Mouse (Mus musculus) megakaryocyte-erythroid progenitor cell, adult 5-6 weeks (primary cell): ENCODE results near the gene Rfx8. TPM values are rescaled to one million over a fixed set of nuclear protein-coding genes. Genes with fewer than 3 reads are reported as not detected.
A peak's percentile ranks its signal among the peaks of the same experiment; 100 is the strongest.
"Not testable (repeated sequence)": the region's sequence is repeated elsewhere in the genome, so short reads cannot be mapped to it uniquely, and the experiment has no call there.

Experiments used
- ATAC-seq: replicated peaks from 2 replicates; pipeline ENCODE4 v1.8.0; 2016; ENCODE audit warnings: mild to moderate bottlenecking, inconsistent platforms; ENCODE audit not compliant: severe bottlenecking, poor library complexity, low FRiP score, low TSS enrichment
- total RNA-seq, 2 experiments: library from RNA; stranded (forward) in 1 of 2; stranded (reverse) in 1 of 2; fragments of 200-1000, 215-1000 nt in 1 of 2; fragments of >200 nt in 1 of 2; fragmentation: Nextera tagmentation in 1 of 2; gene quantifications; 2 replicates each; pipeline ENCODE4 v1.2.3; 2014 to 2017

Gene Rfx8
- total RNA-seq, 2 experiments from 2014 or later, result not detected

DNA sequence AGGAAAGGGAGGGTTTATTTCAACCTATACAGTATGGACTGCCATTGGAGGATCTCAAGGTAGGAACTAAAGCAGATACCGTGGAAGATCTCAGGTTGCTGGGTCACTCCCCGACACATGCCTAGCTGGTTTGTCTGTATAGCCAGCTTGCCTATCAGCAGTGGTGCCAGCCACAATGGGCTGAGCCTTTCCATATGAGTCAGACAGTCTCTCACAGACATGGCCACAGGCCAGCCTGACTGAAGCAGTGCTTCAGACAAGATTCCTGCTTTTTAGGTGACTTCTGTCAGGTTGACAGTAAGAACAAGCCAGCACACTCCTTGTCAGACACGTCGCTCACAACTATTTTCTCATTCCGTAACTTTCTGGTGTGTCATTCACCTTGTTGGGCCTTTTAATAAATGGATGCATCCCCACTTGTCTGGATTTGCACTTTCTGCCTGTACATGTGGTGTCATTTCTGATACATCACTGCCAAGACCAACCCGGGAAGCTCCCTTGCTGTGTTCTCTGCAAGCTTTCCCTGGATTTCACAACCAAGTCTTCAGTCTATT, 63.7 kb downstream of the Rfx8 start:
- ATAC-seq, result no peak

DNA sequence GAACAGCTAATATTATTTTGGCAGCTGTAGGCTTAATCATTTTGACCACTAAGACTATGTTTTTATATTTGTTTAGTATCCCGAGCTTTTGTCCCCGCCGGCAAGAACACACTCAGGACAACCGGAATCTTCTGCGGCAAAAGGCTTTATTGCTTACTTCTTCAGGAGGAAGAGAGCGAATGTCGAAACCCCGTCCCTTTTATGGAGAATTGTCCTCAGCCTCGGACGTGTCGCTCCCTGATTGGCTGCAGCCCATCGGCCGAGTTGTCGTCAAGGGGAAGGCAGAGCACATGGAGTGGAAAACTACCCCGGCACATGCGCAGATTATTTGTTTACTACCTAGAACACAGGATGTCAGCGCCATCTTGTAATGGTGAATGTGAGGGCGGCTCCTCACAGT, 65.9 kb downstream of the Rfx8 start:
- ATAC-seq, result not testable (repeated sequence)

- ATAC-seq, result no peak
These were observed 67.8 kb downstream of the Rfx8 start for GRCm38 (mm10) chr1:39653028-39653427.

- ATAC-seq, result no peak
These were observed 69.6 kb downstream of the Rfx8 start, which contains the start of gene Creg2 for GRCm38 (mm10) chr1:39651241-39651548. Creg2 (minus strand) TSS chr1:39651474.

DNA sequence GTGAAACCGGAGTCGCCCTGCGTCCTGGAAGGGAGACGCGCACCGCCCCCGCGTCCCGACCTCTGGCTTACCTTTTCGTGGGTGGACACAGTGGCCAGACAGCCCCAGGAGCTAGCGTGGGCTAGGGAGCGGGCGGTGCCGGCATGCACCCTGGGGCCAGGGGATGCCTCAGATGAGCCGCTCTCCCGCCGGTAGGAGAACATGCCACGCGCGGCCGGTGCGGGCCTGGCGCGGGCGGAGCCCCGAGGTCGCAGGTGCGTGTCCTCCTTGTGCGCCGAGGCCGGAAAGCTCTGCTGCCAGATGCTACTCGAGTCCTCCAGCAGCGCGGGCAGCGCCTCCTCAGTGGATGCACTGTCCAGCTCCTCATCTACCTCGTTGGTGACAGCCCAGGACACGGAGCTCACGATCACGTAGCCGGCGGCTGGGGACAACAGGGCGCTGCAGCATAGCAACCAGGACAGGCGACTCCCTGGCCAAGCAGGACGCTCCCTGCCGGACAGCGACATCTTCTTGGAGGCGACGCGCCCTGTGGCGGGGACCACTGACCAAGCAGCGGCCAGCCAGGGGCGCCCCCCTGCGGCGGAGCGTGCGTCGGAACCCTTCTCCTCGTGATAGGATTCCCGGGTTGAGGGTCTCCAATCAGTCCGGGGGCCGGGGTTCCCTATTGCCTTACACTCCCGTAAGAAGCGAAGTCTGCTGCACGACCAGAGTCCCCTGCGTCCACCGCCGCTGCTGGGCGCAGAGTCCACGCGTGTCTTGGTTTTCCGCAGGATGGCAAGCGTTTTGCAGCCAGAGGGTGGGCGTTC, 70.2 kb downstream of the Rfx8 start:
- peak; percentile 37; the same call in 1 of the 2 replicates for ATAC-seq

DNA sequence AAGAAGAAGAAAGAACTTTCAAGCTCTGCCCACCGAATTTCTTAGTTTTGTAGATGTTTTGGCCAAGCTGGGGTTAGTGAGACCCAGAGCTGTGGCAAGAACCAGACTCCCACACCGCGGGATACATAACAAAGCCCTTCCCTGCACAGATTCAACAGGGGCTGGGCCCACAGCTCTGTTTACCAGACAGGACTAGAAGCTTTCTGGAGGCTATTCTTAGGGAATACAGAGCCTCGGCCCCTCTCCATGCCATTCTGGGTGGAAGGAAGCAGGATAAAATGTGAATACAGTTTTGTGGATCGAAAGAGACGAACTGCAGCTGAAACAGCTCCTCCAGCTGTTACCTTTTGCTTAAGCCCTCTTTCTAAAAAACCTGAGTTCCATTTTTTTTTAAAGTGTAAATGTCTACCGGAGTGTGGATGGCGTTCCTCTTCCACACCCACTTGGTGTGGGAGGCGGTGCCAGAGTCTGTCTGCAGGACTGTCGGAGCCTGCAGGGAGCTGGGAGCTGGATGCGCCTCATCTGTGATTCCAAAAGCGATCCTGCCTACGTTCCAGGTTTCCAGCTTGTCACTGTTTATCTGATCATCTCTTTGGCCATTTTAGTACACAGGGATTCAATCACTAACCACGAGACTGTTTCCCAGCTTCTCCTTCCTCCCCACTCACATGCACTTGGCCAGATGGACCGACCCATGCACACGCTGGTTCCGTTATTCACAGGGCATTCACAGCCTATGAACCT, 70.9 kb downstream of the Rfx8 start:
- no peak for ATAC-seq

DNA sequence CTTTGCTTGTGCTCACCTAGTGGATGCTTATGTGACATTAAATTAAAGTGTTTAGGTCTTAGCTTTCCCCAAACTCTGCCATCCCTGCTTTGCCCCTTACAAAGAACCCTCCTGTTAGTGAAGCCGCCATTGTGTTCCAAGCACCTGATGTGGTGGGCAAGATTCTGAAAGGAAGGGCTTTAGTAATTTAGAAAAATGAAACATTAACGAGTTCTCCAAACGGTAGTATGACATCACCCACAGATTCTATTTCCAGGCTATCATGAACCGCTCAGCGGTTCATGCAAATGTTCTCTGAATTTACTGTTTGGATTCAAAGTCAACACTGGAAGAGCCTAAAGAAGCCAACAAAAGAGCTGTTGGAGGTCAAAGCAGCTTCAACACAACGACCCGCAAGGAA, 72.2 kb downstream of the Rfx8 start:
- ATAC-seq, result no peak

GRCm38 (mm10) chr1:39645905-39646759, 74.7 kb downstream of the Rfx8 start:
- no peak; the same call in 1 of the 2 replicates for ATAC-seq

GRCm38 (mm10) chr1:39644333-39644732, 76.5 kb downstream of the Rfx8 start:
- ATAC-seq, result peak; percentile 74

- ATAC-seq, result no peak
These were observed 79.1 kb downstream of the Rfx8 start for GRCm38 (mm10) chr1:39641667-39642066.

DNA sequence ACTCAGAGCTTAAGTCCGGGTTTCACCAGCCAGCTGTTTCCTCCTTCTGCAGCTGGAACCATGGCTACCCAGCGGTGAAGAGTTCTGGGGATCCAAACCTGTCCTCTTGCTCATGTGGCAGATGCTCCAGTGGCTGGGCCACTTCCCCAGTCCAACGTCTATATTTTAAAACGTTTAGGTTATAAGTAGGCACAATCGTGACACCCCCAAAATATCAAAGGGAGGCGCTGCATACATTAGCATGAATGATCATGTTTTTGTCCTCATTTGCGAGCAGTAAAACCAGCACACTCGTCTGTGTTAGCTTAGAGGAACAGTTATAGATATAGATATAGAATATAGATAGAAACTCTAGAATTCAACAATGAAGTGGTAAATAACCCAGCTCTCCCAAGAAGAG, 83.7 kb downstream of the Rfx8 start:
- no peak for ATAC-seq

DNA sequence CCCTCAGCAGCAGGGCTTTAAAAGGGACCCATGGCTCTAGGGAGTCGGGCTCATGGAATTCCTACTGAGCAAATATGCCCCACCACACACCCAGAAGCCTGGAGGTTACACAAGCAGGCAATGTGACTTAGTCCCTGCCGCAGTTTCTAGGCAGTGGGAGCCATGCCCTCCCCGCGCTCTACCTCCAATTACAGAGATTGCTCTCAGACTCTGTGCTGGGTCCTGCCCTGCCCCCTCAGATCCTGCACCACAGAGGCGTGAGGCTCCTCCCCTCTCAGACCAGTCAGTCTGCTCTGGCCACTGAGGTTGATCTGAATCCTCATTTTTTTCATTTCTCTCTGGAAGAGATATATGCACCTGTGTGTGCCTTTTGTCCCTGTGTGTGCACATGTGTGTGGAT, 84.1 kb downstream of the Rfx8 start:
- ATAC-seq, result no peak

DNA sequence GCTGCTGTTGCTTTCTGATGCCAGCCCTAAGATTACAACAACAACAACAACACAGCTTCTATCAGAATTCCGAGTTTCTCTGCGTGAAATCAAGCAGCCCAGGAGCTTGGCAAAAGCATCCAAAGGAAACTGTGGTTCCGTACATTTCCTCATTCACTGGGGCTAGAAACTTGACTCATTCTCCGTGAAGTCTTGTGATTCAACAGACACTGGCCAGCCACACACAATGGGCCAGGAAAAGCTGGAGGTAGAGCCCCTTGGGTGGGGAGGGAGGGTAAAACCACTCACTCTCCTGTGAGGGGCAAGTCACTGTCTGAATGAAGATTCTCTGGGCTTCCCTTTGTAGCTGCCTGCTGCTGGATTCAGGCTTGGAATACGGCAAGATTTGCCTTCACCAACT, 84.6 kb downstream of the Rfx8 start:
- no peak for ATAC-seq

GRCm38 (mm10) chr1:39628606-39629005, 92.2 kb downstream of the Rfx8 start:
- ATAC-seq, result no peak

GRCm38 (mm10) chr1:39625491-39625890, 95.3 kb downstream of the Rfx8 start:
- ATAC-seq, result no peak

GRCm38 (mm10) chr1:39623729-39624128, 97.1 kb downstream of the Rfx8 start:
- ATAC-seq, result no peak

GRCm38 (mm10) chr1:39623106-39623505, 97.7 kb downstream of the Rfx8 start:
- ATAC-seq, result no peak

- ATAC-seq, result no peak
These were observed 102.3 kb downstream of the Rfx8 start for GRCm38 (mm10) chr1:39618524-39618923.

GRCm38 (mm10) chr1:39615526-39615925, 105.3 kb downstream of the Rfx8 start:
- ATAC-seq, result no peak
